Mouse (Mus musculus) bone marrow, adult 2 months (tissue): Measurements from ENCODE around the gene Timp3.

Experiments used
- CTCF ChIP-seq: fragments of 200-500 bp; IDR thresholded peaks from 2 replicates; pipeline ENCODE4 v1.5.1; 2011; ENCODE audit warnings: low read length, control low read depth; ENCODE audit not compliant: control insufficient read depth, insufficient read depth
- POLR2A ChIP-seq: fragments of 200-500 bp; IDR thresholded peaks from 2 replicates; pipeline ENCODE4 v1.6.1; 2011; ENCODE audit warnings: low read depth, mild to moderate bottlenecking, control low read depth, low read length, borderline replicate concordance; ENCODE audit not compliant: control insufficient read depth

GRCm38 (mm10) chr10:86270254-86270653, 29.9 kb upstream of the Timp3 start:
- TF ChIP-seq CTCF (no peak), POLR2A (no peak)
